In genomic region chr4:104602804-104603203, GRCm38 (mm10) we compare ENCODE assay signal across 24 mouse cellular contexts.
"Had no signal": no experiment of that assay in that cellular context is flagged by ENCODE, and none has a peak within 500 bp of the region (broad histone marks: within the 10 kb centered on the region; RNA-seq: fewer than 3 reads in every experiment).

No protein-coding gene starts in this region.

- H3K4me2 ChIP-seq: heart, embryonic 11.5 days; heart, embryonic 13.5 days; heart, embryonic 15.5 days; hindbrain, embryonic 13.5 days; hindbrain, embryonic 15.5 days; kidney, embryonic 15.5 days; limb, embryonic 13.5 days; limb, embryonic 15.5 days had no signal

- DNase-seq: forebrain, postnatal 0 days; gastrocnemius, postnatal 14 days; gastrocnemius, postnatal 36 days; heart, adult 2 months; heart, postnatal 14 days; heart, postnatal 36 days; kidney, adult 11 months; kidney, adult 2 months; kidney, adult 9 months; kidney, postnatal 14 days; kidney, postnatal 36 days; layer of hippocampus, postnatal 36 days; left cerebral cortex, postnatal 4 days had no signal

- H3K36me3 ChIP-seq: heart, embryonic 13.5 days; heart, embryonic 15.5 days; hindbrain, embryonic 13.5 days; hindbrain, embryonic 15.5 days; kidney, embryonic 15.5 days; limb, embryonic 13.5 days; limb, embryonic 15.5 days had no signal

- H3K9ac ChIP-seq: forebrain, postnatal 0 days; heart, embryonic 13.5 days; heart, embryonic 15.5 days; hindbrain, embryonic 13.5 days; hindbrain, embryonic 15.5 days; kidney, embryonic 15.5 days; limb, embryonic 13.5 days; limb, embryonic 15.5 days had no signal

- H3K27ac ChIP-seq: heart, adult 2 months; heart, embryonic 13.5 days; heart, embryonic 15.5 days; hindbrain, embryonic 13.5 days; hindbrain, embryonic 15.5 days; hindbrain, postnatal 0 days; kidney, embryonic 15.5 days; kidney, postnatal 0 days; limb, embryonic 13.5 days; limb, embryonic 15.5 days had no signal

- H3K4me1 ChIP-seq: heart, embryonic 15.5 days had no signal

- ATAC-seq: forebrain, postnatal 0 days; hindbrain, postnatal 0 days; intestine, embryonic 16.5 days had no signal

- H3K9me3 ChIP-seq: heart, embryonic 13.5 days; heart, embryonic 15.5 days; hindbrain, embryonic 13.5 days; hindbrain, embryonic 15.5 days; kidney, embryonic 15.5 days; limb, embryonic 13.5 days; limb, embryonic 15.5 days had no signal

- H3K27me3 ChIP-seq: heart, embryonic 13.5 days; heart, embryonic 15.5 days; hindbrain, embryonic 13.5 days; hindbrain, embryonic 15.5 days; kidney, embryonic 15.5 days; limb, embryonic 15.5 days had no signal

- H3K4me3 ChIP-seq: heart, adult 2 months; heart, embryonic 13.5 days; heart, embryonic 15.5 days; hindbrain, embryonic 13.5 days; hindbrain, embryonic 15.5 days; kidney, embryonic 15.5 days; limb, embryonic 13.5 days; limb, embryonic 15.5 days had no signal
